Mouse (Mus musculus): ENCODE results near the gene Lrwd1. TPM values are rescaled to one million over a fixed set of nuclear protein-coding genes. Genes with fewer than 3 reads are reported as not detected.
"Not testable (repeated sequence)": the region's sequence is repeated elsewhere in the genome, so short reads cannot be mapped to it uniquely, and the experiment has no call there.

The Lrwd1 gene
- polyA plus RNA-seq, 1 experiment: 22.5 TPM

GRCm38 (mm10) chr5:136122165-136122564 lies 13.7 kb downstream of the Lrwd1 start:
- Histone ChIP-seq H3K4me1 (ENCODE audit: control insufficient read depth, insufficient read depth, low read length) (peaks cover 3% of the 10 kb centered on the region), H3K4me3 (ENCODE audit: insufficient read depth, low read length) (no peak overlapping the region), H3K27ac (ENCODE audit: insufficient read depth, low read length) (no peak overlapping the region)
- TF ChIP-seq POLR2A (IDR thresholded peaks at IDR 0.05; ENCODE audit: low read depth, low read length) (no peak), CTCF (IDR thresholded peaks at IDR 0.05; ENCODE audit: borderline replicate concordance, insufficient read depth, low read length) (no peak)

- Histone ChIP-seq H3K27ac (ENCODE audit: insufficient read depth, low read length) (no peak overlapping the region), H3K4me1 (ENCODE audit: control insufficient read depth, insufficient read depth, low read length) (peaks cover 3% of the 10 kb centered on the region)
- no peak for TF ChIP-seq POLR2A (IDR thresholded peaks at IDR 0.05; ENCODE audit: low read depth, low read length)
Observed at GRCm38 (mm10) chr5:136116784-136117112, 19.1 kb downstream of the Lrwd1 start.

DNA sequence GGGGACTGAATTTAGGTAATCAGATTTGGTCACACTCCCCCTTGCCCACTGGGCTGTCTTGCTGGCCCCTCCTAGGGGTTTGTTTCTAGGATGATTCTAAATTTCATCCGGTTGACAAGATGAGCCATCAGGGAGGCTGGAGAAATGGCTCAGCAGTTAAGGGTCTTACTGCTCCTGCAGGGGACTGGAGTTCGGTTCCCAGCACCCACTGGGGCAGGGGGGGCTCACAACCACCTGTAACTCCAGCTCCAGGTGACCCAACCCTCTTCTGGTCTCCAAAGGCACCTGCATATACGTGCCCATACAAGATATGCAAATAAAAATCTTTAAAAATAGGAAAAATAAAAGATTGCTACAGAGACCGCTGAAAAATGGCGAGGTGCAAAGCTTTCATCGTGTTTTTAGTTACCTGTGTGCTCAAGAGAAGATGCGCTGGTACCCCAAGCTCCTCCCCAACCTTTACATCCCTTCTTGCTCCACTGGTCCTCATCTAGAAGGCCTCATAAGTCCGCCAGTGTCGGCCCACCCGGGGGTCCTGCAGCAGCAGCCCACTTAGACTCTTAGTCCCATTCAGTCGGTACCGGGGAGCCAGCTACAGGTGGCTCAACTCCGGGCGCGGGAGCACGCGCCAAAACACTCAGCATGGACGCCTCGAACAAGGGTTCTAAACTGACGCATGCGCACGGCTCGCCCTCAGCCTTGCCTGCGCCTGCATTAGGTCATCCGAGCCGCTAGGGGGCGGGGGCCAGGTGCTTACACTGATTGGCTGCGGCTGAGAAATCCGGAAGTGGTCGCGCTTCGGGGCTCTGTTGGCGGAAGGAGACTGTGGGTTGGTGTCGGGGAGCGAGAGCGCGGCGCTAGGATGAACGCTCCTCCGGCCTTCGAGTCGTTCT lies 19.7 kb downstream of the Lrwd1 start, which contains the start of gene Polr2j:
Gene Polr2j, plus strand, starts transcription at position 741 of the 893 bp plus-strand sequence.
- peak within 1 kb of the TSS; percentile 98 for H3K4me3 ChIP-seq (ENCODE audit: insufficient read depth, low read length)
- no peak within 1 kb of the TSS for H3K27ac ChIP-seq (ENCODE audit: insufficient read depth, low read length)
- peak; percentile 89 for TF ChIP-seq CTCF (IDR thresholded peaks at IDR 0.05; ENCODE audit: borderline replicate concordance, insufficient read depth, low read length)
- TF ChIP-seq POLR2A (IDR thresholded peaks at IDR 0.05; ENCODE audit: low read depth, low read length): peak; percentile 74; the same call in 1 of the 2 replicates
- H3K4me1 ChIP-seq (ENCODE audit: control insufficient read depth, insufficient read depth, low read length): peaks cover 3% of the 10 kb centered on the region

More at GRCm38 (mm10) chr5:136116784-136117112, 19.1 kb downstream of the Lrwd1 start:
- peak overlapping the region; percentile 98 for H3K4me3 ChIP-seq (ENCODE audit: insufficient read depth, low read length)

DNA sequence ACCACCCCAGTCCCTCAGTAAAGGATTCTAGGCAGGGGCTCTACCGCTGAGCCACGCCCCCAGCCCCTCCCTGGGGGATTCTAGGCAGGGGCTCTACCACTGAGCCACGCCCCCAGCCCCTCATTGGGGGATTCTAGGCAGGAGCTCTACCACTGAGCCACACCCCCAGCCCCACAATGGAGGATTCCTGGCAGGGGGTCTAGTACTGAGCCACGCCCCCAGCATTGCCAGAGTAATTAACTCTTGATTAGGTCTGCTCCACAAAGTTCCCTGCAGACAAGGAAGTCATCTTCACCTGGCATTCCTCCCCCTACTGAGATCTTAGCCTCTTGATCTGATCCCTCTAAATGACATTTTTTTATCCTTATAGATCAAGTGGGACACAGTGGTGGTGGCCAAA lies 22.3 kb downstream of the Lrwd1 start:
- not testable (repeated sequence) for H3K27ac ChIP-seq (ENCODE audit: insufficient read depth, low read length); H3K4me3 ChIP-seq (ENCODE audit: insufficient read depth, low read length); H3K4me1 ChIP-seq (ENCODE audit: control insufficient read depth, insufficient read depth, low read length)

DNA sequence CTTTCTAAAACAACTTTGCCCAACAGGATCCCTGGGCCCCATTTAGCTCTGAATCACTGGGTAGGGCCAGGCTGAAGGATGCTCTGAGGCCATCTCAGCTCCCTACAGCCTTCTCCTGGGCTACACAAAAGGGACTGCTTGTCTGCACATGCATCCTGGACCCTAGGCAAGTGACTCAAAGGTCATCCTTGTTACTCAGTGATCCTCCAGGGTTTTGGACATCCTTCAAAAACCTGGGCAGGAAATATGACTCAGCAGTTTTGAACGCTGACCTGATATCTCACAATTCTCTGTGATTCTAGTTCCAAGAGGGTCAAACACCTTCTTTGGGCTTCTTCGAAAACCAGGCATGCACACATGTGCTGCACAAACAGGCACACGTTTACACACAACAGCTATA lies 26.8 kb downstream of the Lrwd1 start:
- Histone ChIP-seq H3K4me3 (ENCODE audit: insufficient read depth, low read length) (no peak overlapping the region), H3K27ac (ENCODE audit: insufficient read depth, low read length) (peak overlapping the region; percentile 27; the same call in 1 of the 2 replicates), H3K4me1 (ENCODE audit: control insufficient read depth, insufficient read depth, low read length) (peaks cover 11% of the 10 kb centered on the region; the same call in 1 of the 2 replicates)
- no peak for TF ChIP-seq POLR2A (IDR thresholded peaks at IDR 0.05; ENCODE audit: low read depth, low read length)
- TF ChIP-seq CTCF (IDR thresholded peaks at IDR 0.05; ENCODE audit: borderline replicate concordance, insufficient read depth, low read length): no peak

- H3K4me1 ChIP-seq (ENCODE audit: control insufficient read depth, insufficient read depth, low read length): peaks cover 11% of the 10 kb centered on the region; the same call in 1 of the 2 replicates
- H3K27ac ChIP-seq (ENCODE audit: insufficient read depth, low read length): peak overlapping the region; percentile 27; the same call in 1 of the 2 replicates
- no peak overlapping the region for H3K4me3 ChIP-seq (ENCODE audit: insufficient read depth, low read length)
- no peak for TF ChIP-seq CTCF (IDR thresholded peaks at IDR 0.05; ENCODE audit: borderline replicate concordance, insufficient read depth, low read length)
- no peak for TF ChIP-seq POLR2A (IDR thresholded peaks at IDR 0.05; ENCODE audit: low read depth, low read length)
Observed at GRCm38 (mm10) chr5:136108486-136108885, 27.4 kb downstream of the Lrwd1 start.

- Histone ChIP-seq H3K4me1 (ENCODE audit: control insufficient read depth, insufficient read depth, low read length) (peaks cover 11% of the 10 kb centered on the region; the same call in 1 of the 2 replicates), H3K4me3 (ENCODE audit: insufficient read depth, low read length) (no peak overlapping the region), H3K27ac (ENCODE audit: insufficient read depth, low read length) (no peak overlapping the region)
- no peak for TF ChIP-seq POLR2A (IDR thresholded peaks at IDR 0.05; ENCODE audit: low read depth, low read length)
- TF ChIP-seq CTCF (IDR thresholded peaks at IDR 0.05; ENCODE audit: borderline replicate concordance, insufficient read depth, low read length): peak; percentile 45; the same call in 1 of the 2 replicates
Observed at GRCm38 (mm10) chr5:136104511-136104910, 31.4 kb downstream of the Lrwd1 start.

- H3K4me1 ChIP-seq (ENCODE audit: control insufficient read depth, insufficient read depth, low read length): no peaks in the 10 kb centered on the region
- TF ChIP-seq CTCF (IDR thresholded peaks at IDR 0.05; ENCODE audit: borderline replicate concordance, insufficient read depth, low read length): peak; percentile 97
- no peak for TF ChIP-seq POLR2A (IDR thresholded peaks at IDR 0.05; ENCODE audit: low read depth, low read length)
- no peak overlapping the region for H3K27ac ChIP-seq (ENCODE audit: insufficient read depth, low read length)
- no peak overlapping the region for H3K4me3 ChIP-seq (ENCODE audit: insufficient read depth, low read length)
Observed at GRCm38 (mm10) chr5:136102099-136102820, 33.6 kb downstream of the Lrwd1 start.

DNA sequence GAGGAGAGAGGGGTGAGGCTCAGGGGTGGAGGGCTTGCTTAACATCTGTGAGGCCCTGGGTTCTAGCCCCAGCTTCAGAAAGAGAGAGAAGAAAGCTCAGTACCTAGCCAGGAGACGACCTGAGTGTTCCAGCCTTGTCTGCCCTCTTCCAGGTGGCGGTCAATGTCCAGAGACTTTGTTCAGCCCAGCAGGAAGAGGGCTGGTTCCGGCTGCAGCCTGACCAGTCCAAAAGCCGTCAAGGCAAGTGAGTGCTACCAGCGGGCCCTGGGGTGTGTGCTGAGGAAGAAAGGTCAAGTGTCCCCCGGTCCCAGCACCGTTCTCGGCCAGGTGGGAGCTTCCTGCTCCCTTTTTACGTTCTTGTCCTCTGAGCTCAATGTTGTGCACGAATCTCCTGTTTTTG lies 37.3 kb downstream of the Lrwd1 start:
- H3K27ac ChIP-seq (ENCODE audit: insufficient read depth, low read length): no peak overlapping the region
- 0 out of 2 replicates have a peak, but pooled peaks cover 4% of the 10 kb centered on the region for H3K4me1 ChIP-seq (ENCODE audit: control insufficient read depth, insufficient read depth, low read length)
- no peak overlapping the region for H3K4me3 ChIP-seq (ENCODE audit: insufficient read depth, low read length)
- no peak for TF ChIP-seq CTCF (IDR thresholded peaks at IDR 0.05; ENCODE audit: borderline replicate concordance, insufficient read depth, low read length)
- no peak for TF ChIP-seq POLR2A (IDR thresholded peaks at IDR 0.05; ENCODE audit: low read depth, low read length)

DNA sequence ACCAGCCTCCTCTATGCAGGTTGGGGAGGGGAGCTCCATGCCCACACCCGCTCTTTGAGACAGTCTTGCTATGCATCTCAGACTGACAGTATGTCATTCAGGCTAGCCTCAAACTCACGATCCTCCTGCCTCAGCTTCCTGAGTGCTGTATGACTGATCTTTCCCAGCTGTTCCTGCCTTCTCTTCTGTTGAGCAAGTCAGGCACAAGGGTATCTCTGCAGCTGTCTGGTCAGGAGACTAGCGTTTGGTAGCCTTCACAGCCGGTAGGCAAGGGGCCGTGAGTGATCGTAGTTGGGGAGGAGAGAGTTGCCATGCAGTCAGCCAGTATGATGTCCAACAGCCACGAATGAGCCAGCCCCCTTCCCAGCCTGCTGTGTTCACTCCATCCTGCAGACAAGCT lies 40.8 kb downstream of the Lrwd1 start:
- TF ChIP-seq CTCF (IDR thresholded peaks at IDR 0.05; ENCODE audit: borderline replicate concordance, insufficient read depth, low read length) (no peak), POLR2A (IDR thresholded peaks at IDR 0.05; ENCODE audit: low read depth, low read length) (no peak)
- Histone ChIP-seq H3K4me3 (ENCODE audit: insufficient read depth, low read length) (no peak overlapping the region), H3K27ac (ENCODE audit: insufficient read depth, low read length) (peak overlapping the region; percentile 12; the same call in 1 of the 2 replicates)

More for the DNA sequence above, 40.8 kb downstream of the Lrwd1 start:
- 0 out of 2 replicates have a peak, but pooled peaks cover 4% of the 10 kb centered on the region for H3K4me1 ChIP-seq (ENCODE audit: control insufficient read depth, insufficient read depth, low read length)

Measured in embryonic fibroblast, embryonic 13.5 days (primary cell).